Mouse (Mus musculus): ENCODE measurements at regions not wholly inside any gene's neighbourhood (a gene's known extent, or its start where the extent isn't known, plus 50 kb on each side); places are given as distances from the start of the nearest gene placed in this dataset.

DNA sequence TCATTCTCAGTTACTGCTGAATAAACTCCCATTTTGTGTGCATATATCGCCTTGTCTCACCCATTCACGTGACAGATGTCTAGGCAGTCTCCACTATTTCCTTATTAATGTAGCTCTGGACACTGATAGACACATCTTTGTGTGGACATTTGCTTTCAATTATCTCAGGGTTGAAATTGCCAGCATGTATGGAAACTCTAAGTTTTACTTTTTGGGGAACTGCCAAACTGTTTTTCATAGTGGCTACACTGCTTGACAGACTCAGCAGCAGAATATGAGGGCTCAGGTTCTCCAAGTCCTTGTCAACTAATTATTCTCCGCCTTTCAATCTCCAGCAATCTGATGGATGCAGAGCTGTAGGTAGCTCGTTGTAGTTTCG is 117.0 kb upstream of the Frmd6 start:
- H3K79me3 ChIP-seq (ENCODE audit: low read depth) = no peaks in the 10 kb centered on the region
- no peaks in the 10 kb centered on the region for H3K36me3 ChIP-seq (ENCODE audit: control insufficient read depth, insufficient read depth)
- no peak overlapping the region for H3K4me3 ChIP-seq (ENCODE audit: insufficient read depth, poor library complexity, severe bottlenecking)
- H3K27me3 ChIP-seq (ENCODE audit: control insufficient read depth, insufficient read depth, insufficient read length) = no peaks in the 10 kb centered on the region
- H3K79me2 ChIP-seq (ENCODE audit: control insufficient read depth, insufficient read depth) = peaks cover 8% of the 10 kb centered on the region
- no peak overlapping the region for H3ac ChIP-seq (ENCODE audit: control insufficient read depth, insufficient read length, low read depth)
- TF ChIP-seq CEBPB (IDR thresholded peaks at IDR 0.05; ENCODE audit: low read depth) (no peak), MYOD1 (IDR thresholded peaks at IDR 0.05; ENCODE audit: control insufficient read depth, insufficient read length, low read depth) (no peak), MAX (IDR thresholded peaks at IDR 0.05) (no peak), CTCF (IDR thresholded peaks at IDR 0.05; ENCODE audit: control insufficient read depth, insufficient read depth, insufficient read length) (no peak), FOSL1 (IDR thresholded peaks at IDR 0.05; ENCODE audit: insufficient read depth, low read length, poor library complexity, severe bottlenecking) (no peak), USF1 (IDR thresholded peaks at IDR 0.05; ENCODE audit: low read depth) (no peak), MYOG (IDR thresholded peaks at IDR 0.05; ENCODE audit: control insufficient read depth, extremely low read depth, insufficient read length) (no peak)

DNA sequence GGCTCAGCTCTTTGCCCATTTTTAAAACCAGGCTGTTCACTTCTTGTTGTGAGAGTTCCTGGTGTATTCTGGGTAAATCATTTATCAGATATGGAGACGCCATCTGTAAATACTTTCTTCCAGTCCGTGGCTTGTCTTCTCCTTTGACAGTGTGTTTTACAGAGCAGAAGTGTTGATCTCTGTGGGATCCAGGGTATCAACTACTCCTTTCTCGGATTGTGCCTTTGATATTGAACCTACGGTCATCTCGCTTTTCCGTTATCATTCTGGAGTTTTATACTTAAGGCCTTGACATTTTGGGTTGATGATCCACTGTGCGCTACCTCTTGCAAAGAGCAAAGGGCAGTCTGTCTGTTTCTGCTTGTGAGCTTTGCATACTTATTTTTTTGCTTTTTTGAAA is 115.0 kb upstream of the Frmd6 start:
- no peaks in the 10 kb centered on the region for H3K79me3 ChIP-seq (ENCODE audit: low read depth)
- H3K36me3 ChIP-seq (ENCODE audit: control insufficient read depth, insufficient read depth) = no peaks in the 10 kb centered on the region
- TF ChIP-seq FOSL1 (IDR thresholded peaks at IDR 0.05; ENCODE audit: insufficient read depth, low read length, poor library complexity, severe bottlenecking) (no peak), MAX (IDR thresholded peaks at IDR 0.05) (no peak), USF1 (IDR thresholded peaks at IDR 0.05; ENCODE audit: low read depth) (no peak), MYOD1 (IDR thresholded peaks at IDR 0.05; ENCODE audit: control insufficient read depth, insufficient read length, low read depth) (no peak), CEBPB (IDR thresholded peaks at IDR 0.05; ENCODE audit: low read depth) (no peak), CTCF (IDR thresholded peaks at IDR 0.05; ENCODE audit: control insufficient read depth, insufficient read depth, insufficient read length) (no peak), MYOG (IDR thresholded peaks at IDR 0.05; ENCODE audit: control insufficient read depth, extremely low read depth, insufficient read length) (no peak)
- peaks cover 8% of the 10 kb centered on the region for H3K79me2 ChIP-seq (ENCODE audit: control insufficient read depth, insufficient read depth)
- H3K4me3 ChIP-seq (ENCODE audit: insufficient read depth, poor library complexity, severe bottlenecking) = no peak overlapping the region
- no peaks in the 10 kb centered on the region for H3K27me3 ChIP-seq (ENCODE audit: control insufficient read depth, insufficient read depth, insufficient read length)
- H3ac ChIP-seq (ENCODE audit: control insufficient read depth, insufficient read length, low read depth) = no peak overlapping the region

DNA sequence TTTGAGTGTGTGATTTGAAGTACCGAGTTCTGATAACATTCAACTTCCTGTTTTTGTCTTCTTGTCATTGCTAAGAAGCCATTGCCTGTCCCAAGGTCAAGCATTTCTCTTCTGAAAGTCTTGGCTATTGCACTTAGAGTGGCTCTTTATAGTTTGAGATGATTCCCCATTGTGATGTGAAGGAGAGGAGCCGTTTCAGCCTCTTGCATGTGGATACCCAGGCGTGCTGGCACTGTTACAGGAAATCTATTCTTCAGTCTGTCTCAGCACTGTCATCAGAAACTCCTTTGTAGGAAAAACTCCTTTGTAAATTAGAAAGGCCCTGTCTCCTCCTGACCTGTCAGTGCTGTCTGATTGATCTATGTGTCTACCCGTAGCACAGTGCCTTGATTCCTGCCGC is 114.3 kb upstream of the Frmd6 start:
- H3K27me3 ChIP-seq (ENCODE audit: control insufficient read depth, insufficient read depth, insufficient read length) = no peaks in the 10 kb centered on the region
- no peak overlapping the region for H3ac ChIP-seq (ENCODE audit: control insufficient read depth, insufficient read length, low read depth)
- H3K79me2 ChIP-seq (ENCODE audit: control insufficient read depth, insufficient read depth) = peaks cover 6% of the 10 kb centered on the region
- H3K79me3 ChIP-seq (ENCODE audit: low read depth) = no peaks in the 10 kb centered on the region
- no peak overlapping the region for H3K4me3 ChIP-seq (ENCODE audit: insufficient read depth, poor library complexity, severe bottlenecking)
- no peaks in the 10 kb centered on the region for H3K36me3 ChIP-seq (ENCODE audit: control insufficient read depth, insufficient read depth)
- TF ChIP-seq CEBPB (IDR thresholded peaks at IDR 0.05; ENCODE audit: low read depth) (no peak), MYOG (IDR thresholded peaks at IDR 0.05; ENCODE audit: control insufficient read depth, extremely low read depth, insufficient read length) (no peak), USF1 (IDR thresholded peaks at IDR 0.05; ENCODE audit: low read depth) (no peak), MAX (IDR thresholded peaks at IDR 0.05) (no peak), MYOD1 (IDR thresholded peaks at IDR 0.05; ENCODE audit: control insufficient read depth, insufficient read length, low read depth) (no peak), FOSL1 (IDR thresholded peaks at IDR 0.05; ENCODE audit: insufficient read depth, low read length, poor library complexity, severe bottlenecking) (no peak), CTCF (IDR thresholded peaks at IDR 0.05; ENCODE audit: control insufficient read depth, insufficient read depth, insufficient read length) (no peak)

DNA sequence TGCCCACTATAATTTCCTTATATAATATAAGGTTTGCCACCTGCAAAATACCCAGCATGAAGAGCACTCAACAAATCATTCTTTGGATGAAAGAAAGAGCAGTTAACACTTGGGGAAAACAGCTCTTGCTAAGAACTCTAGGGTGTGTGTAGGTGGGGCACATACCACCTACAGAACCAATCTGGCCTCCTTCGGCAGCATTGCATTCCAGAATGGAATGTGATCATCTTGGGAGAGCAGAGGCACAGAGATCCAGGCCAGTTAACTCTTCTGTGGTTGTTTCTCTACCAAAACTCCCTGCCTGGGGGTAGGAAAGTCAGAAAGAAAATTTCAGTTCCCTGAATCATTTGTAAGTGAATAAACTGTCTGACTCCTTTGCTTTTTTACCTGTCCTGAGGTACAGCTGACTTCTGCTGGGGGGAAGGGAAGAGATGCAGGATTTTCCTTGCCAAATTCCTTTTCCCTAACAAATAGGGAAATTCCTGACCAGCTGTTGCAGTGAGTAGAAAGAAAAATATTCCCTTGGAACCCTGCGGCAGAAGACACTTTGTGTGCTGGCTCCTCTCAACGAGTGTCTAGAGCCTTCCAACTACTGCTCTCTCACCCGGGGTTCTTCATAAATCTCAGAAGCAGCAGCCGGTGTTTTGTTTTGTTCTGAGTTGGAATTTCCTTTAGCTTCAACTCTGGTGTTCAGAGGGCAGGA is 112.8 kb upstream of the Frmd6 start:
- H3K27me3 ChIP-seq (ENCODE audit: control insufficient read depth, insufficient read depth, insufficient read length) = no peaks in the 10 kb centered on the region
- TF ChIP-seq MYOD1 (IDR thresholded peaks at IDR 0.05; ENCODE audit: control insufficient read depth, insufficient read length, low read depth) (peak; percentile 60), CTCF (IDR thresholded peaks at IDR 0.05; ENCODE audit: control insufficient read depth, insufficient read depth, insufficient read length) (no peak)
- no peaks in the 10 kb centered on the region for H3K79me3 ChIP-seq (ENCODE audit: low read depth)
- H3K79me2 ChIP-seq (ENCODE audit: control insufficient read depth, insufficient read depth) = no peaks in the 10 kb centered on the region
- H3K36me3 ChIP-seq (ENCODE audit: control insufficient read depth, insufficient read depth) = no peaks in the 10 kb centered on the region
- no peak overlapping the region for H3ac ChIP-seq (ENCODE audit: control insufficient read depth, insufficient read length, low read depth)
- no peak overlapping the region for H3K4me3 ChIP-seq (ENCODE audit: insufficient read depth, poor library complexity, severe bottlenecking)

DNA sequence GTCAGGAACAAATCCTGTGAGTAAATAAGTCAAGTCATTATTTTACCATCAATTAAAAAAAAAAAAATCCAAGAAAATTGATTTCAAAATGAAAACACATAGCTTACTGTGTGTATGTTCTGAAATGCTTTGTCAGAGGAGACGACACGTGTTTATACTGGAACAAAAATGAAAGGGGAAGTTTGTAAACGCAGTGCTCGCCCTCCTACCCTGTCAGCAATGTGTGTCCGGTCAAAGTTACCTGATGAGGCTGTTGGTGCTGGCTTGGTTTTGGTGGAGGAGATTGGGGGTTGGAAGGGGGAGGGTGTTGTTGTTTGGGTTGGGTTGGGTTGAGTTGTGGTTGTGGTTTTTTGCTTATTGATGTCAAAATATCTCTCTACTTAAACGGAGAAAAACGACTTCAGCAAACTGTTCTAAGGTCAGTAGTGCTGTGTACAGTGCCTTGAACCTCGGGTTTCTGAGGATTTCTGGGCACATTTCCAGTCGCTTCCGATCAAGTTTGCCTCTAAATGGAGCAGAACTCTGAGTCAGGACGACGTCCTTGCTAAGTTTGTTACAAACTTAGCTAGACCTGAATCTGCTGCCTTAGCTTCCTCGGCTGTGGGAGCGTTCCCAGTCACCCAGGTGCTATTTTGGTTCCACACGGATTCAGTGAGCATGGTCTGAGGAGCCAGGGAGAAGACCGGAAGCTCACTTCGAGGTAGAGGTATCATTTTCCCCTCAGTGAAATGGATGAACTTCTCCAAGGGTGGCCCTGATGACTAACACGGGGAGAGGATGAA is 111.6 kb upstream of the Frmd6 start:
- no peak overlapping the region for H3ac ChIP-seq (ENCODE audit: control insufficient read depth, insufficient read length, low read depth)
- H3K79me3 ChIP-seq (ENCODE audit: low read depth) = no peaks in the 10 kb centered on the region
- H3K79me2 ChIP-seq (ENCODE audit: control insufficient read depth, insufficient read depth) = no peaks in the 10 kb centered on the region
- no peak for TF ChIP-seq MYOD1 (IDR thresholded peaks at IDR 0.05; ENCODE audit: control insufficient read depth, insufficient read length, low read depth)
- no peak for TF ChIP-seq FOSL1 (IDR thresholded peaks at IDR 0.05; ENCODE audit: insufficient read depth, low read length, poor library complexity, severe bottlenecking)
- TF ChIP-seq CEBPB (IDR thresholded peaks at IDR 0.05; ENCODE audit: low read depth) = no peak
- TF ChIP-seq MYOG (IDR thresholded peaks at IDR 0.05; ENCODE audit: control insufficient read depth, extremely low read depth, insufficient read length) = no peak
- TF ChIP-seq CTCF (IDR thresholded peaks at IDR 0.05; ENCODE audit: control insufficient read depth, insufficient read depth, insufficient read length) = no peak
- no peak for TF ChIP-seq MAX (IDR thresholded peaks at IDR 0.05)
- TF ChIP-seq USF1 (IDR thresholded peaks at IDR 0.05; ENCODE audit: low read depth) = no peak
- H3K27me3 ChIP-seq (ENCODE audit: control insufficient read depth, insufficient read depth, insufficient read length) = no peaks in the 10 kb centered on the region
- no peaks in the 10 kb centered on the region for H3K36me3 ChIP-seq (ENCODE audit: control insufficient read depth, insufficient read depth)
- no peak overlapping the region for H3K4me3 ChIP-seq (ENCODE audit: insufficient read depth, poor library complexity, severe bottlenecking)

Measured in C2C12 (cell line).